Mouse (Mus musculus) bone marrow macrophage, adult 2 months (primary cell): Measurements from ENCODE around the gene Msantd2. TPM values are rescaled to one million over a fixed set of nuclear protein-coding genes. Genes with fewer than 3 reads are reported as not detected.

Experiments used
- H3K27ac ChIP-seq: 2 replicates; pipeline ENCODE4 v1.5.1; 2012; ENCODE audit warnings: low read depth, low read length; ENCODE audit not compliant: insufficient read depth
- H3K4me1 ChIP-seq: 2 replicates; pipeline ENCODE4 v1.6.1; 2012; ENCODE audit warnings: low read length; ENCODE audit not compliant: control insufficient read depth, insufficient read depth
- H3K4me3 ChIP-seq: 2 replicates; pipeline ENCODE4 v1.5.1; 2012; ENCODE audit warnings: mild to moderate bottlenecking, low read length, moderate library complexity; ENCODE audit not compliant: insufficient read depth
- CTCF ChIP-seq: IDR thresholded peaks from 2 replicates; pipeline ENCODE4 v1.5.1; 2012; ENCODE audit warnings: low read depth, mild to moderate bottlenecking, low read length, moderate library complexity
- POLR2A ChIP-seq: IDR thresholded peaks from 2 replicates; pipeline ENCODE4 v1.6.1; 2012; ENCODE audit warnings: mild to moderate bottlenecking, low read depth, low read length, borderline replicate concordance
- polyA plus RNA-seq: library from polyadenylated mRNA; stranded (reverse); fragments of >200 nt; gene quantifications from 2 replicates; pipeline ENCODE4 v1.2.4, GENCODE M21; 2012; ENCODE audit not compliant: missing spikeins, insufficient read depth, insufficient read length

Gene Msantd2
- polyA plus RNA-seq, 1 experiment, result 23.5 TPM

- Histone ChIP-seq H3K4me3 (no peak overlapping the region), H3K4me1 (peaks cover 11% of the 10 kb centered on the region), H3K27ac (no peak overlapping the region)
- TF ChIP-seq POLR2A, result no peak
- TF ChIP-seq CTCF, result no peak
Observed at GRCm38 (mm10) chr9:37541851-37542642, 52.9 kb downstream of the Msantd2 start.

- TF ChIP-seq POLR2A (no peak), CTCF (no peak)
- Histone ChIP-seq H3K27ac (no peak overlapping the region), H3K4me3 (no peak overlapping the region), H3K4me1 (0 out of 2 replicates have a peak, but pooled peaks cover 5% of the 10 kb centered on the region)
Observed at GRCm38 (mm10) chr9:37543869-37544440, 54.8 kb downstream of the Msantd2 start.

- TF ChIP-seq POLR2A, result no peak
- TF ChIP-seq CTCF, result peak; percentile 96
- H3K4me1 ChIP-seq, result 0 out of 2 replicates have a peak, but pooled peaks cover 5% of the 10 kb centered on the region
- peak overlapping the region; percentile 52 for H3K4me3 ChIP-seq
- no peak overlapping the region for H3K27ac ChIP-seq
Observed at GRCm38 (mm10) chr9:37544447-37545165, 55.5 kb downstream of the Msantd2 start.

GRCm38 (mm10) chr9:37545166-37545610 lies 56.1 kb downstream of the Msantd2 start:
- Histone ChIP-seq H3K4me3 (peak overlapping the region; percentile 52), H3K4me1 (0 out of 2 replicates have a peak, but pooled peaks cover 5% of the 10 kb centered on the region), H3K27ac (no peak overlapping the region)
- TF ChIP-seq CTCF, result no peak
- TF ChIP-seq POLR2A, result no peak

- Histone ChIP-seq H3K4me3 (no peak overlapping the region), H3K27ac (no peak overlapping the region), H3K4me1 (0 out of 2 replicates have a peak, but pooled peaks cover 3% of the 10 kb centered on the region)
- TF ChIP-seq POLR2A (no peak), CTCF (no peak)
Observed at GRCm38 (mm10) chr9:37545847-37546452, 56.8 kb downstream of the Msantd2 start.

GRCm38 (mm10) chr9:37546889-37547288 lies 57.8 kb downstream of the Msantd2 start:
- H3K4me3 ChIP-seq, result no peak overlapping the region
- no peak for TF ChIP-seq POLR2A
- TF ChIP-seq CTCF, result no peak
- H3K4me1 ChIP-seq, result 0 out of 2 replicates have a peak, but pooled peaks cover 1% of the 10 kb centered on the region
- no peak overlapping the region for H3K27ac ChIP-seq

GRCm38 (mm10) chr9:37550435-37550834 lies 61.3 kb downstream of the Msantd2 start:
- Histone ChIP-seq H3K4me3 (no peak overlapping the region), H3K4me1 (0 out of 2 replicates have a peak, but pooled peaks cover 2% of the 10 kb centered on the region), H3K27ac (no peak overlapping the region)
- TF ChIP-seq CTCF (no peak), POLR2A (no peak)

- Histone ChIP-seq H3K4me3 (peak overlapping the region; percentile 34), H3K27ac (no peak overlapping the region), H3K4me1 (0 out of 2 replicates have a peak, but pooled peaks cover 2% of the 10 kb centered on the region)
- TF ChIP-seq CTCF, result no peak
- no peak for TF ChIP-seq POLR2A
Observed at GRCm38 (mm10) chr9:37551751-37552531, 62.8 kb downstream of the Msantd2 start.
